Mouse (Mus musculus) liver, adult 2 months (tissue): ENCODE data around the gene Lrguk.

Experiments used
- CTCF ChIP-seq: fragments of 200-500 bp; IDR thresholded peaks from 2 replicates; pipeline ENCODE4 v1.5.1; 2011; ENCODE audit warnings: low read depth, low read length, control low read depth
- POLR2A ChIP-seq: fragments of 200-500 bp; IDR thresholded peaks from 2 replicates; pipeline ENCODE4 v1.6.1; 2011; ENCODE audit warnings: low read length, control low read depth; ENCODE audit not compliant: insufficient read depth; ENCODE audit errors: extremely low read depth

DNA sequence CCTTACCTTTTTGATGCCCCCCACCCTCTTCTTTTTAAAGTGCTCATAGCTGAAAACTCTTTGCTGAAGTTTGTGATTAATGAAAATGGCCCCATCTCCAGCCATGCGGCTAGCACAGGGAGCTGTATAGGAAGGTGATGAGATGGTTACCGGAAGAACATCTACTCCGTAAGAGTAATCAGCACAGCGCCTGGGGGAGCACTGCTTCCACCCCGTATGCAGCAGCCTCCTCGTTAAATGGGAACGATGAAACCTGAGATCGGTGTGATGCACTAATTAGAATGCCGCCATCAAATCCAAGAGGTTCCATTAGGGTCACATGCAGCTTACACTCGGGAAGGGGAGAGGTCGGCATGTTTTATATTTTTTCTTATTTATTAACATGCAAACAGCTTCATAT is 113.7 kb downstream of the Lrguk start:
- TF ChIP-seq CTCF = no peak
- no peak for TF ChIP-seq POLR2A
